Mouse (Mus musculus): Measurements from ENCODE around the gene Pcca. TPM values are rescaled to one million over a fixed set of nuclear protein-coding genes. Genes with fewer than 3 reads are reported as not detected.

The Pcca gene
- polyA plus RNA-seq, 1 experiment from 2014 or later, result 34.9 TPM

DNA sequence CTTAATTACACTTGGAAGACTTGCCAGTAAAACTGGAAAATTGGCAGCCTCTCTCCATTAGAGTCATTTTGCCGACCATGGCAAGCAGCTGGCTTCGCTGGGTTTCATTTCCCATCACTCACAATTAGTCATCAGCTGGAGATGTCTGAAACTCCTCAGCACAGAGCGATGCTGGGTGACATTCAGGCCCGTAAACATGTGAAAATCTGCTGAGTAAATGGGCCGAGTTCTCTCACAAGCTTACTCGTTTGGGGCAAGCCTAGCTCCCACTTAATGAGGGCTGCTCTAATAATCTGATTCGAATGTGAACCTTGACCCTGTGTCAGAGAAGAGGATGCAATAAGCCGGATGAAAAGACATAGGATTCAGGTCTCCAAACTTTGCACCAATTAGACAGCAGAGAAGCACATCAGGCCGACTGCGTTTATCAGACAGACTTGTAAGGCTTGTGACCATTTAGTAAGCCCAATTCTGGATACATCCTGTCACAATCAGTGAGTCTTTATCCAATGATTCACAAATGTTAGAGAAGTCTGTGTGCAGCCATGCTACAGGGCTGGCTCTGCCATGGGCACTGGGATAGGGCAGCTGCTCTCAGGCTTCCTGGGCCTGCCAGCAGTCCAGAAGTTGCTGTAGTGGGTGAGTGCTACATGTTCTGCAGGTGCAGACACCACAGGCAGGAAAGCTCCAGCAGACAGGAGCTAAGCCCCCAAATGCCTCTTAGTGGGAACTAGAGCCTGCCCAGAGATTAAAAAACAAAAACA is 349.9 kb downstream of the Pcca start:
- Histone ChIP-seq H3K9me3 (replicated peaks) (no peaks in the 10 kb centered on the region), H3K4me1 (peaks cover 29% of the 10 kb centered on the region), H3K4me2 (replicated peaks) (no peak overlapping the region), H3K27me3 (no peaks in the 10 kb centered on the region), H3K4me3 (no peak overlapping the region), H3K9ac (no peak overlapping the region), H3K36me3 (no peaks in the 10 kb centered on the region), H3K27ac (peak overlapping the region; percentile 19; the same call in 1 of the 2 replicates)
- ATAC-seq (ENCODE audit: low FRiP score), result peak; percentile 68
- WGBS, result 51% methylated on average over 10 of the region's 10 CpGs

DNA sequence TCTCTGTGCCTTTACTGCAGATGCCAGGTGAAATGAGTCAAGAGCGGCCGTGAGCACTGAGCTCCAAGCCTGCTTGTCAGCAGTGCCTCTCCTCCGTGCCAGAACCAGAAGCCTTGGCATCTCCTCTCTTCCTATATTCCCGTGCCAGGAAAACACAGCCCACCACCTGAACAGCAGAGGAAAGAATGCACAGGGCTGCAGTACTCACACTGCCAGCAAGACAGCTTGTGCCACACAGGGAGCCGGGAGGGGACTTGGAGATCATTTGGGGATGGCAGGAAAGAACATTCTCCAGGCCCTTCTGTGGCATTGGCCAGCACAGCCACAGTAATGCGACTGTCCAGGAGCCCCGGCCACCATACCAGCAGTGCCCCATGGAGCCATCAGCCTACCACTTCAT is 351.8 kb downstream of the Pcca start:
- ATAC-seq (ENCODE audit: low FRiP score), result no peak

DNA sequence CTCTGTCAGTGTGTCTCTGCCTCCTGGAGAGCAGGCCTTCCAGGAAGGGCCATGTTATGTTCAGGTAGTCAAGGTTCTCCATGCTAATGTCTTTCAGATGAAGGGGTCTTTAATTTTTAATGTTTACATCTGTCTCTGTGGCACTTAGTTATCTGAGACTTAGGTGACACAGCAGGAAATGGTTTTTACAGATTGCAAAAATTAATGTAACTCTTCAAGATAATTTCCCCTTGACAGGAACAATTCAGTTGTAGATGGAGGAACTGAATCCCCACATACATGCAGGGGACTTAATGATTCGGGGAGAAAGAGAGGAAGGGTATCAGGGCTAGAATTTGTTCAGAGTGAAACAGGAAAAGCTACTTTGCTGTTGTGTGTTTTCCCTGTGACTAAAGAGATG is 353.2 kb downstream of the Pcca start:
- Histone ChIP-seq H3K27me3 (no peaks in the 10 kb centered on the region), H3K27ac (no peak overlapping the region), H3K9me3 (replicated peaks) (no peaks in the 10 kb centered on the region), H3K4me2 (replicated peaks) (no peak overlapping the region), H3K4me3 (no peak overlapping the region), H3K4me1 (peaks cover 20% of the 10 kb centered on the region), H3K36me3 (0 out of 2 replicates have a peak, but pooled peaks cover 3% of the 10 kb centered on the region), H3K9ac (no peak overlapping the region)
- no peak for ATAC-seq (ENCODE audit: low FRiP score)
- WGBS, result 75% methylated on average over 1 of the region's 1 CpGs

More for the DNA sequence above, 351.8 kb downstream of the Pcca start:
- WGBS, result 92% methylated on average over 7 of the region's 7 CpGs
- Histone ChIP-seq H3K9me3 (replicated peaks) (no peaks in the 10 kb centered on the region), H3K36me3 (no peaks in the 10 kb centered on the region), H3K27ac (no peak overlapping the region), H3K4me1 (peaks cover 29% of the 10 kb centered on the region), H3K4me3 (no peak overlapping the region), H3K4me2 (replicated peaks) (no peak overlapping the region), H3K9ac (no peak overlapping the region), H3K27me3 (no peaks in the 10 kb centered on the region)

DNA sequence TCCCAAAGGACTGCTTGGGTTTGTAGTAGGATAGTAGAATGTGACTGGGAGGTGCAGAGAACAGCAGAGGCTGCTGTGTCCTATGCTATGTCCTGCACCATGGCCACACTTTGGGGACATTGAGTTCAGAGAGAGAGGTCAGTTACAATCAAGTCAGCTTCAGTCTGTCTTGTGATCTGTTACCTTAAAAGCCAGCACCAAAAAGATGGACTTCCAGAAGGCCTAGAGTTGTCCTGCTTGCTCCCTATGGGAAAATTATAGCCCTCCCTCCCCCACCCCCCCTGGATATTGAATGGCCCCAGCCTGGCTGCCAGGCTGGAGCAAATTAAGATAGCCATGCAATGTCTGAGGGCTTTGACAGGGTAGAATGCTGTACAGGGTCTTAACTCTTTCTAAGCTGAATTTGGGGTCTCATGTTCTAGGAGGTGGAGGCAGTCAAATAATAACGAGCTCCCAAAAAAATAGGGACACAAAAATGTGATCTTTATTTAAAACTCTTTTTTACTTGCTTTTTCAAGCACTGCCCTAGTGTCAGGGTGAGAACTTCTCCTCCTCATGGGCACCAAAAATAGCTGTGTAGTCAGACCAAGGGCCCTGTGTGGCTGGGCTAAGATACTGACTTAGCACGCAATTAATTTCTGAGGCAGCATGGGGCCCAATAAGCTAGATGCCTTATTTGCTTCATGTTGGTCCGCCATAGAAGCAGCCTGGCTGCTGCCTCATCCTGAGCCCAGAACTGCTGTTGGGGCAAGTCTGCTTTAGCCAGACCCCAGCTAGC is 353.8 kb downstream of the Pcca start:
- H3K36me3 ChIP-seq, result 0 out of 2 replicates have a peak, but pooled peaks cover 3% of the 10 kb centered on the region
- ATAC-seq (ENCODE audit: low FRiP score), result no peak
- no peak overlapping the region for H3K4me3 ChIP-seq
- H3K27ac ChIP-seq, result no peak overlapping the region
- H3K9ac ChIP-seq, result no peak overlapping the region
- H3K9me3 ChIP-seq (replicated peaks), result no peaks in the 10 kb centered on the region
- H3K4me2 ChIP-seq (replicated peaks), result no peak overlapping the region
- peaks cover 13% of the 10 kb centered on the region for H3K4me1 ChIP-seq
- 86% methylated on average over 3 of the region's 3 CpGs for WGBS
- no peaks in the 10 kb centered on the region for H3K27me3 ChIP-seq

DNA sequence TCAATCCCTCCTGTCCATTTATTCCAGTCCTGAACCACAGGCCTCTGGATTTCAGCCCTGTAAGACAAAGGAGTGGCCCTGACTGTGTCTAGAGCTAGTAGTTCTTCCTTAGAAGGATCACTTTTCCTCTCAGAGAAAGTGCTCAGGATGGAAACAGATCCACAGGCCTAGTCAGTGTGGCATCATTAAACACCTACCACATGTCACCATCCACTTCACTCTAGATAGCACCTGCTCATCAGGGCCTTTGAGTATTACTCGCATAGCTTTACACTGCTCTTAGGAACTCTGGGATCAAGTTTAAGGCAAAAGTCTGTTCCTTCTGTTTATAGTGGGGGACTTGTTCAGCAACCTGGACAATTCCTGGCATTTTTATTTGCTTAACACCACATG is 354.4 kb downstream of the Pcca start:
- Histone ChIP-seq H3K4me1 (peaks cover 8% of the 10 kb centered on the region), H3K4me3 (no peak overlapping the region), H3K4me2 (replicated peaks) (no peak overlapping the region), H3K36me3 (0 out of 2 replicates have a peak, but pooled peaks cover 3% of the 10 kb centered on the region), H3K9ac (no peak overlapping the region), H3K27me3 (no peaks in the 10 kb centered on the region), H3K9me3 (replicated peaks) (no peaks in the 10 kb centered on the region), H3K27ac (no peak overlapping the region)
- 97% methylated on average over 1 of the region's 1 CpGs for WGBS
- no peak for ATAC-seq (ENCODE audit: low FRiP score)

DNA sequence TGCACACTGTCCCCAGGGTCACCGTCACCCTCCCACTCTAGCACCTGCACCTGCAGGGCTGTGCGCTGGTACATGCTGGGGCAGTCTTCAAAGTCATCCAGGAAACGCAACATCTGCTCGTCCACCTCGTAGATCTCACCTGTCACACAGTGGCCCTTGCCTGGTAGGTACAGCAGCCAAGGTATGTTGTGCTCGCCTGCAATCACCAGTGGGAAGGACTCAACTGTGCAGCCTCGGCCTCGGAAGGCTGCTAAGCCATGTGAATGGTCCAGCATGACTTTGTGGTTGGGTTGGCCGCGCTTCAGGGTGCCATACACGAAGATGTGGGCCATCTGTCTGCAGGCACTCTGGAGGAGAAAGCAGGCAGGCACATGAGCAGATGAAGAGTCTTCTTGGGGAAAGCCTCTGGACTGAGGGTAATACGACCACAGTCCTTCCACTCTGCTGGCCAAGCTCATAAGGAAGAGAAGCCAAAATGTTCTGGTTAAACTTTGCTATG is 357.4 kb downstream of the Pcca start:
- Histone ChIP-seq H3K27ac (no peak overlapping the region), H3K4me3 (no peak overlapping the region), H3K9ac (no peak overlapping the region), H3K27me3 (no peaks in the 10 kb centered on the region), H3K36me3 (0 out of 2 replicates have a peak, but pooled peaks cover 3% of the 10 kb centered on the region), H3K4me2 (replicated peaks) (no peak overlapping the region), H3K9me3 (replicated peaks) (no peaks in the 10 kb centered on the region), H3K4me1 (peaks cover 2% of the 10 kb centered on the region; the same call in 1 of the 2 replicates)
- ATAC-seq (ENCODE audit: low FRiP score), result no peak
- WGBS, result 93% methylated on average over 12 of the region's 12 CpGs

DNA sequence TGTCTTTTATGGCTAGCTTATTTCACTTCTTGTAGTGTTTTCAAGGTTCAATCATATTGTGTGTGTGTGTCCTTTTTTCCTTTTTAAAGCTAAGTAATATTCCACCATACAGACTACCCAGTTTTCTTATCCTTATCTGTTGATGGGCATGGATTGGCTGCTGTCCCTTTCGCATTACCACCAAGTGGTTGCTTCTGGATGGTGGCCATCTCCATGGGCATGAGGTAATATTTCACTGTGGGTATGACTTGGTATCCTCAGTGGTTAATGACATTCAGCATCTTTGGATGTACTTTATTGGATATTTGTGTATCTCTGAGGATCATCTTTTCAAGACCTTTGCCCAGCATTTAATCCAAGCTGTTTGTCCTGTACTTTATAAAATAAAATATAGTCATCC is 362.0 kb downstream of the Pcca start:
- H3K9me3 ChIP-seq (replicated peaks), result no peaks in the 10 kb centered on the region
- H3K4me3 ChIP-seq, result no peak overlapping the region
- no peak overlapping the region for H3K4me2 ChIP-seq (replicated peaks)
- H3K9ac ChIP-seq, result no peak overlapping the region
- 0 out of 2 replicates have a peak, but pooled peaks cover 3% of the 10 kb centered on the region for H3K36me3 ChIP-seq
- peaks cover 3% of the 10 kb centered on the region for H3K4me1 ChIP-seq
- ATAC-seq (ENCODE audit: low FRiP score), result no peak
- H3K27ac ChIP-seq, result no peak overlapping the region
- 100% methylated on average over 1 of the region's 1 CpGs for WGBS
- no peaks in the 10 kb centered on the region for H3K27me3 ChIP-seq

DNA sequence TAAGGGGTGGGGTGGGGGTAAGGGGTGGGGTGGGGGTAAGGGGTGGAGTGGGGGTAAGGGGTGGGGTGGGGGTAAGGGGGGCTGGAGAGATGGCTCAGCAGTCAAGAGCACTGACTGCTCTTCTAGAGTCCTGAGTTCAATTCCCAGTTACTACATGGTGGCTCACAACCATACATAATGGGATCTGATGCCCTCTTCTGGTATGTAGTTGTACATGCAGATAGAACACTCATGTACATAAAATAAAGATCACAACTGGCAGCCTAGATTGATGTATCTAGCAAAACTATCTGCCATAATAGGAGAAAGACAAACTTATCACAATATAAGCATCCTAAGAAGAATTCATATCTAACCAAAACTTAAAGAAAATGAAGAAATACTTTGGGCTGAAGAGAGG is 364.4 kb downstream of the Pcca start:
- no peak for ATAC-seq (ENCODE audit: low FRiP score)

DNA sequence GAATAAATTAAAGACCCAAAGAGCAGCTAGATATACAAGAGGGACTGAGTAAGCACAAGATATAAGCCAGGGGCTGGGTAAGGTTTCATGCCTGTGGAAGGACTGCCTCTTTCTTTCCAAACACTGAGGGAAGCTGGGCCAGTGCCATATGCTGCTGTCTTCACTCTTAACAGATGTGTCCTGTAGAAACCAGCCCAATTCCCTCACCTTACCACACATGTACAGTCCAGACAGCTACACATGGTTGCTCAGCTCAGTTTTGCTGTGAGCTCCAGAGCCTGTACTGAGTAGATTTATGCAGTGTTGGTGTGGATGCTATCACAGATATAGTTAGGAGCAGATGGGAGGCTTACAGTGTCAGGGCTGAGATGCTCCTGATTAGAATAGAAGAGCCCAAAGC is 366.6 kb downstream of the Pcca start:
- Histone ChIP-seq H3K9me3 (replicated peaks) (no peaks in the 10 kb centered on the region), H3K4me2 (replicated peaks) (no peak overlapping the region), H3K9ac (no peak overlapping the region), H3K36me3 (no peaks in the 10 kb centered on the region), H3K4me3 (no peak overlapping the region), H3K4me1 (peaks cover 3% of the 10 kb centered on the region), H3K27me3 (no peaks in the 10 kb centered on the region), H3K27ac (0 out of 2 replicates have a peak overlapping the region, but pooled peaks have one; percentile 24)
- no peak for ATAC-seq (ENCODE audit: low FRiP score)

More for the DNA sequence above, 364.4 kb downstream of the Pcca start:
- Histone ChIP-seq H3K4me3 (no peak overlapping the region), H3K9me3 (replicated peaks) (no peaks in the 10 kb centered on the region), H3K27ac (no peak overlapping the region), H3K27me3 (no peaks in the 10 kb centered on the region), H3K9ac (no peak overlapping the region), H3K36me3 (no peaks in the 10 kb centered on the region), H3K4me2 (replicated peaks) (no peak overlapping the region), H3K4me1 (peaks cover 3% of the 10 kb centered on the region)

DNA sequence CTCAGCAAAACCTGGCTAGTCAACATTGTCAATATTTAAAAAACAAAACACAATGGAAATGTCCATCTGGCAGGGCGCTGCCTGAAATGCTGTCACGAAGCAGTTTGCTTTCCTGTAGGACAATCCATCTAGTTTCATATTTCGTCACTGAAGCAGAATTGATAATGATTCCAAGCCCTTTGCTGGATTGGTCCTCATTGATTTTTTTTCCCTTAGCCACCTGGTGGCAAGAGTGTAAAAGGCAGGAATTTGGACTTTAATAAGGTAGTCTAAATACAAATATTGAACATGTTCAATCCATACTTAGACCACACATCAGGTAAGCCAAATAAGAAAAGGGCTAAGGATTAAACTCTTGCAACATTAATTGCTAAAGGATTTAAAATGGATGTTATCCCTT is 367.1 kb downstream of the Pcca start:
- Histone ChIP-seq H3K9ac (no peak overlapping the region), H3K27me3 (no peaks in the 10 kb centered on the region), H3K4me3 (no peak overlapping the region), H3K9me3 (replicated peaks) (no peaks in the 10 kb centered on the region), H3K36me3 (peaks cover 2% of the 10 kb centered on the region; the same call in 1 of the 2 replicates), H3K4me2 (replicated peaks) (no peak overlapping the region), H3K27ac (0 out of 2 replicates have a peak overlapping the region, but pooled peaks have one; percentile 24), H3K4me1 (peaks cover 3% of the 10 kb centered on the region)
- ATAC-seq (ENCODE audit: low FRiP score), result no peak
- 66% methylated on average over 3 of the region's 3 CpGs for WGBS

DNA sequence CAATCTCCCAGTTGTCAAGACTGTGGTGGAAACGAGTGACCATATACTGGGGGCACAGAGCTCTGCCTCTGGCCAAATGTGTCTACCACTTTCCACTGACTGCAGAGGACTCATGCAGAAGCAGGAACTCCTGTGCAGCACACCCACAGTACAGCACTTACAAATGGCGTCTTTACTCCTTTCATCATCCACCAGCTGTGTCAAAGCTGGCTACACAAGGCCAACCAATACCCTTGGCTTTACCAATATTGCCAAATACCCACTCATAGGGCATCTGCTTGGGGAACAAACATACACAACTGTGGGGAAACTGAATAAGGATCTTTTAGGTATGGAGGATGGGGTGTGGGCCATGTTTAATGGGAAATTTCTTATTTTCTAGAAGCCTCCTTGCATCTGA is 367.6 kb downstream of the Pcca start:
- Histone ChIP-seq H3K4me2 (replicated peaks) (no peak overlapping the region), H3K4me1 (peaks cover 3% of the 10 kb centered on the region), H3K27ac (no peak overlapping the region), H3K9ac (no peak overlapping the region), H3K36me3 (peaks cover 3% of the 10 kb centered on the region; the same call in 1 of the 2 replicates), H3K9me3 (replicated peaks) (no peaks in the 10 kb centered on the region), H3K27me3 (no peaks in the 10 kb centered on the region), H3K4me3 (no peak overlapping the region)
- WGBS, result 85% methylated on average over 2 of the region's 2 CpGs
- ATAC-seq (ENCODE audit: low FRiP score), result no peak

DNA sequence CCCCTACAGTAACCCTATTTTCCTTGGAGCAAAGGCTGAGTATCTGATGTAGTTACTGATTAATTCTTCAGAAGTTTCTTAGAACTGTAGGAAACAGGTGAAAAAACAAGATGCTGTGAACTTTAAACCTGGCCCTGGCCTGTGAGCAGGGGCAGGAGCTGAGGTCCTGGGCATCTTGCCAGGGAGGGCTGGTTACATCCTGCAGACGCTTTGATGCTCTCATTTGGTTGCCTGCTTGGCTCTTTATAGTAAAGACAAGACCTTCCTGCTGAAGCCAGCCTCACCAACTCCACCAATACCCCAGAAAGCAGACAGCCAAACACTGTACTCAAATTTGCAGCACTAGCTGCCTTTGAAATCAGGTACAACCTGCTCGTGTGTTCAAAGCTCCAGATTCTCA is 368.0 kb downstream of the Pcca start:
- ATAC-seq (ENCODE audit: low FRiP score), result no peak
- Histone ChIP-seq H3K4me1 (peaks cover 3% of the 10 kb centered on the region), H3K36me3 (peaks cover 3% of the 10 kb centered on the region; the same call in 1 of the 2 replicates), H3K27ac (no peak overlapping the region), H3K9me3 (replicated peaks) (no peaks in the 10 kb centered on the region), H3K9ac (no peak overlapping the region), H3K4me3 (no peak overlapping the region), H3K4me2 (replicated peaks) (no peak overlapping the region), H3K27me3 (no peaks in the 10 kb centered on the region)
- WGBS, result 73% methylated on average over 2 of the region's 2 CpGs
